Mouse (Mus musculus) liver, postnatal 0 days (tissue): ENCODE measurements at regions not wholly inside any gene's neighbourhood (a gene's known extent, or its start where the extent isn't known, plus 50 kb on each side); places are given as distances from the start of the nearest gene placed in this dataset.

ENCODE experiments used
- ATAC-seq: fragments of 200-750 bp; cut with Nextera tagmentation; 2 replicates; pipeline ENCODE4 v1.8.0; 2017; ENCODE audit warnings: mild to moderate bottlenecking, moderate library complexity
- DNase-seq: peaks from one replicate; pipeline ENCODE4 v3.0.0-alpha.2; 2016
- H3K27ac ChIP-seq: fragments of 300-500 bp; sonication (generic); 2 replicates; pipeline ENCODE4 v1.5.1; 2014; ENCODE audit warnings: antibody characterized with exemption, moderate library complexity, mild to moderate bottlenecking, low read depth
- H3K27me3 ChIP-seq: fragments of 300-500 bp; sonication (generic); 2 replicates; pipeline ENCODE4 v1.6.1; 2014; ENCODE audit warnings: low read length, control low read depth, mixed read lengths; ENCODE audit not compliant: insufficient read depth
- H3K36me3 ChIP-seq: fragments of 300-500 bp; sonication (generic); replicated peaks from 2 replicates; pipeline ENCODE4 v1.6.1; 2014; ENCODE audit warnings: mild to moderate bottlenecking, control low read depth, low read length, moderate library complexity, mixed read lengths; ENCODE audit not compliant: insufficient read depth
- H3K4me1 ChIP-seq: fragments of 300-500 bp; sonication (generic); 2 replicates; pipeline ENCODE4 v1.6.1; 2014; ENCODE audit warnings: antibody characterized with exemption, mild to moderate bottlenecking, control low read depth; ENCODE audit not compliant: insufficient read depth
- H3K4me2 ChIP-seq: fragments of 300-500 bp; sonication (generic); 2 replicates; pipeline ENCODE4 v1.6.1; 2014; ENCODE audit warnings: low read depth, mild to moderate bottlenecking, low read length, moderate library complexity, mixed read lengths
- H3K4me3 ChIP-seq: fragments of 300-500 bp; sonication (generic); 2 replicates; pipeline ENCODE4 v1.5.1; 2014; ENCODE audit warnings: low read depth, low read length
- H3K9ac ChIP-seq: fragments of 300-500 bp; sonication (generic); replicated peaks from 2 replicates; pipeline ENCODE4 v1.6.1; 2014; ENCODE audit warnings: mild to moderate bottlenecking, moderate library complexity
- H3K9me3 ChIP-seq: fragments of 300-500 bp; sonication (generic); 2 replicates; pipeline ENCODE4 v1.6.1; 2016; ENCODE audit warnings: mild to moderate bottlenecking, control low read depth, low read length, mixed read lengths
- CTCF ChIP-seq: sonication (generic); IDR thresholded peaks from 2 replicates; pipeline ENCODE4 v1.5.1; 2016; ENCODE audit warnings: antibody characterized with exemption, low read depth
- EP300 ChIP-seq: IDR thresholded peaks from 2 replicates; pipeline ENCODE4 v1.6.1; 2016; ENCODE audit warnings: antibody characterized with exemption, low read depth, mild to moderate bottlenecking
- WGBS: fragments of 180-500 bp; shearing (Covaris S2); extraction: QIAGEN DNeasy Blood & Tissue Kit; methylation state at CpG from one replicate; pipeline ENCODE4 v1.1.7; 2014; ENCODE audit not compliant: insufficient replicate concordance; 5-methylcytosine and 5-hydroxymethylcytosine counted together

- WGBS: 53% methylated on average over 2 of the region's 2 CpGs
- H3K4me3 ChIP-seq: no peak overlapping the region
These were observed 386.9 kb downstream of the Ipmk start for GRCm38 (mm10) chr10:71734481-71734880.

GRCm38 (mm10) chr10:71738280-71738679, 390.7 kb downstream of the Ipmk start:
- DNase-seq (no peak), ATAC-seq (no peak)
- 31% methylated on average over 4 of the region's 4 CpGs for WGBS
- no peaks in the 10 kb centered on the region for H3K4me1 ChIP-seq
- H3K9me3 ChIP-seq: no peaks in the 10 kb centered on the region
- no peak overlapping the region for H3K9ac ChIP-seq
- no peak for TF ChIP-seq EP300
- TF ChIP-seq CTCF: no peak
- H3K4me3 ChIP-seq: no peak overlapping the region
- no peaks in the 10 kb centered on the region for H3K27me3 ChIP-seq
- H3K4me2 ChIP-seq: no peak overlapping the region
- H3K36me3 ChIP-seq: no peaks in the 10 kb centered on the region
- no peak overlapping the region for H3K27ac ChIP-seq

More at GRCm38 (mm10) chr10:71734481-71734880, 386.9 kb downstream of the Ipmk start:
- Histone ChIP-seq H3K27ac (no peak overlapping the region), H3K9ac (no peak overlapping the region), H3K27me3 (no peaks in the 10 kb centered on the region), H3K4me1 (no peaks in the 10 kb centered on the region), H3K9me3 (no peaks in the 10 kb centered on the region), H3K36me3 (no peaks in the 10 kb centered on the region), H3K4me2 (no peak overlapping the region)
- TF ChIP-seq EP300 (no peak), CTCF (no peak)
- DNase-seq (no peak), ATAC-seq (no peak)

- ATAC-seq: no peak
- WGBS: 68% methylated on average over 8 of the region's 8 CpGs
These were observed 401.3 kb downstream of the Ipmk start for GRCm38 (mm10) chr10:71748557-71749493.

GRCm38 (mm10) chr10:71753255-71753654, 405.7 kb downstream of the Ipmk start:
- Histone ChIP-seq H3K36me3 (no peaks in the 10 kb centered on the region), H3K9me3 (no peaks in the 10 kb centered on the region), H3K27ac (no peak overlapping the region), H3K4me3 (no peak overlapping the region), H3K4me2 (no peak overlapping the region), H3K27me3 (no peaks in the 10 kb centered on the region), H3K9ac (no peak overlapping the region), H3K4me1 (no peaks in the 10 kb centered on the region)
- TF ChIP-seq EP300 (no peak), CTCF (no peak)
- DNase-seq: no peak
- no peak for ATAC-seq
- 68% methylated on average over 2 of the region's 2 CpGs for WGBS

More at GRCm38 (mm10) chr10:71748557-71749493, 401.3 kb downstream of the Ipmk start:
- Histone ChIP-seq H3K36me3 (no peaks in the 10 kb centered on the region), H3K27ac (no peak overlapping the region), H3K4me1 (no peaks in the 10 kb centered on the region), H3K4me2 (no peak overlapping the region), H3K9me3 (no peaks in the 10 kb centered on the region), H3K27me3 (no peaks in the 10 kb centered on the region), H3K4me3 (no peak overlapping the region), H3K9ac (no peak overlapping the region)
- no peak for DNase-seq
- no peak for TF ChIP-seq EP300
- no peak for TF ChIP-seq CTCF

GRCm38 (mm10) chr10:71754799-71755198, 407.2 kb downstream of the Ipmk start:
- Histone ChIP-seq H3K27me3 (no peaks in the 10 kb centered on the region), H3K27ac (no peak overlapping the region), H3K9me3 (no peaks in the 10 kb centered on the region), H3K9ac (no peak overlapping the region), H3K4me2 (no peak overlapping the region), H3K4me1 (no peaks in the 10 kb centered on the region), H3K36me3 (no peaks in the 10 kb centered on the region), H3K4me3 (no peak overlapping the region)
- TF ChIP-seq EP300 (no peak), CTCF (no peak)
- DNase-seq: no peak
- ATAC-seq: no peak
- WGBS: 59% methylated on average over 3 of the region's 3 CpGs

- no peaks in the 10 kb centered on the region for H3K36me3 ChIP-seq
- no peaks in the 10 kb centered on the region for H3K9me3 ChIP-seq
- H3K27me3 ChIP-seq: no peaks in the 10 kb centered on the region
- no peak overlapping the region for H3K9ac ChIP-seq
- H3K4me1 ChIP-seq: no peaks in the 10 kb centered on the region
- H3K27ac ChIP-seq: no peak overlapping the region
- no peak overlapping the region for H3K4me3 ChIP-seq
- no peak overlapping the region for H3K4me2 ChIP-seq
- ATAC-seq (no peak), DNase-seq (no peak)
- TF ChIP-seq CTCF (no peak), EP300 (no peak)
- 84% methylated on average over 7 of the region's 7 CpGs for WGBS
These were observed 431.3 kb downstream of the Ipmk start for GRCm38 (mm10) chr10:71778903-71779302.
